Comparison of ENCODE assay signal across 10 mouse cellular contexts in the genomic region with DNA sequence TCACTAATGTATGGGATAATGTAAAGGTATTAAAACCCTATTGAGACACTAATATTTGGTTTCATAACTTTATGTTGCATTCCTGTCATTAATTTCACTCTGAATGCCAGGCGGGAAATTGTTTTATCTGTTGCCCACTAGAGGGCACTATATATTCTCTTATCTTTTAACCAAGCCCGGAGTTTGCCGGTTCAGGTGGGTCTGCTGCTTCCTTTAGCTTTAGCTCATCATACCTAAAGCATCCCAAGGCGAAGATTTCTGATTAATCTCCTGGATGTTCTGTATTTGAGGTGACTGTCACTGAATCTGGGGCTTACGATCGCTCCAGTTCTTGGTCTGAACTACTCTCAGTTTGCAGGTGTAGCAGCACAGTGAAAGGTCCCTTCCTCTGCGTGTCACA. TPM values are rescaled to one million over a fixed set of nuclear protein-coding genes. Genes with fewer than 3 reads are reported as not detected.
DNase-seq lines count a peak whose midpoint lies in the region; ATAC-seq lines count a peak whose summit lies in the region.
"Had no signal": no experiment of that assay in that cellular context is flagged by ENCODE, and none has a peak within 500 bp of the region (broad histone marks: within the 10 kb centered on the region; RNA-seq: fewer than 3 reads in every experiment).

No protein-coding gene starts in this region.

- H3K4me1 ChIP-seq in embryonic facial prominence, embryonic 11.5 days (ENCODE audit: control insufficient read depth, insufficient read depth, low read length), result no peaks in the 10 kb centered on the region
- peaks cover 2% of the 10 kb centered on the region; the same call in 1 of the 2 replicates for H3K4me1 ChIP-seq in embryonic facial prominence, embryonic 10.5 days

- no peak overlapping the region for H3K9ac ChIP-seq in embryonic facial prominence, embryonic 11.5 days (replicated peaks; ENCODE audit: low read length)

- no peak overlapping the region for H3K27ac ChIP-seq in embryonic facial prominence, embryonic 11.5 days (replicated peaks; ENCODE audit: low read depth, low read length)
- H3K27ac ChIP-seq in embryonic facial prominence, embryonic 10.5 days (replicated peaks), result no peak overlapping the region

- H3K9me3 ChIP-seq in embryonic facial prominence, embryonic 11.5 days (replicated peaks; ENCODE audit: control insufficient read depth, low read length), result no peaks in the 10 kb centered on the region
- H3K9me3 ChIP-seq in embryonic facial prominence, embryonic 10.5 days, result no peaks in the 10 kb centered on the region

- no peak overlapping the region for H3K4me3 ChIP-seq in embryonic facial prominence, embryonic 11.5 days (ENCODE audit: low read depth, low read length)
- H3K4me3 ChIP-seq in embryonic facial prominence, embryonic 10.5 days, result no peak overlapping the region

- DNase-seq in embryonic facial prominence, embryonic 11.5 days (ENCODE audit: low spot score), result peak; percentile 74
- DNase-seq in embryonic facial prominence, embryonic 10.5 days (ENCODE audit: low spot score), result no peak
- peak; percentile 20 for DNase-seq in lung, postnatal 10 days
- no peak for DNase-seq in lung, postnatal 4 days
- peak; percentile 76 for DNase-seq in embryo, embryonic 11 days
- DNase-seq in gastrocnemius, adult 8-10 months (ENCODE audit: low spot score in 2 of 2), result no peak
- DNase-seq in ovary, postnatal 10 days (ENCODE audit: low spot score), result no peak

- 31% methylated on average over 7 of the region's 7 CpGs for WGBS in embryonic facial prominence, embryonic 11.5 days
- 30% methylated on average over 7 of the region's 7 CpGs for WGBS in embryonic facial prominence, embryonic 10.5 days

- no peak for ATAC-seq in embryonic facial prominence, embryonic 11.5 days (replicated peaks; ENCODE audit: insufficient number of reproducible peaks, low FRiP score, low TSS enrichment, low read depth)
- ATAC-seq in megakaryocyte-erythroid progenitor cell, adult 5-6 weeks (replicated peaks; ENCODE audit: low FRiP score, low TSS enrichment, poor library complexity, severe bottlenecking), result peak; percentile 61

- no peaks in the 10 kb centered on the region for H3K27me3 ChIP-seq in embryonic facial prominence, embryonic 11.5 days (ENCODE audit: control insufficient read depth, insufficient read depth, low read length)
- no peaks in the 10 kb centered on the region for H3K27me3 ChIP-seq in embryonic facial prominence, embryonic 10.5 days (replicated peaks; ENCODE audit: low read depth, poor library complexity, severe bottlenecking)

- no peak overlapping the region for H3K4me2 ChIP-seq in embryonic facial prominence, embryonic 11.5 days (ENCODE audit: low read depth, low read length)

- no peaks in the 10 kb centered on the region for H3K36me3 ChIP-seq in embryonic facial prominence, embryonic 11.5 days (replicated peaks; ENCODE audit: control insufficient read depth, insufficient read depth, low read depth, low read length)
- no peaks in the 10 kb centered on the region for H3K36me3 ChIP-seq in embryonic facial prominence, embryonic 10.5 days (replicated peaks)

RNA-seq across cellular contexts. Expression of a gene that starts 20.6 kb away (rescaled TPM):
- polyA plus RNA-seq in embryonic facial prominence, embryonic 11.5 days (2014; fragmentation: Nextera tagmentation; extraction: Ambion mirVana), result 33.3 and 34.7 TPM in 2 replicates
- 18.0 and 18.4 TPM in 2 replicates for polyA plus RNA-seq in embryonic facial prominence, embryonic 10.5 days (2016; fragmentation: Nextera tagmentation; extraction: Ambion mirVana)
- 5.3 and 10.9 TPM in 2 replicates for total RNA-seq in megakaryocyte-erythroid progenitor cell, adult 5-6 weeks (2014; fragmentation: Nextera tagmentation)
- 13.2 and 18.1 TPM in 2 replicates for total RNA-seq in megakaryocyte-erythroid progenitor cell, adult 5-6 weeks (2017)
- total RNA-seq in gastrocnemius, adult 8-10 months (2022), result 10 to 100 TPM in 1 of 4 experiments, 1 to 10 TPM in 3; 7.6 to 10.2 (median 8.0) TPM

RNA-seq across cellular contexts. Expression of a gene that starts 24.6 kb away (rescaled TPM):
- polyA plus RNA-seq in embryonic facial prominence, embryonic 11.5 days (2014; fragmentation: Nextera tagmentation; extraction: Ambion mirVana), result 0.66 and 1.4 TPM in 2 replicates
- polyA plus RNA-seq in embryonic facial prominence, embryonic 10.5 days (2016; fragmentation: Nextera tagmentation; extraction: Ambion mirVana), result 0.20 TPM in 1 of 2 replicates, not detected in the other
- not detected in 2 replicates for total RNA-seq in megakaryocyte-erythroid progenitor cell, adult 5-6 weeks (2014; fragmentation: Nextera tagmentation)
- not detected in 2 replicates for total RNA-seq in megakaryocyte-erythroid progenitor cell, adult 5-6 weeks (2017)
- total RNA-seq in gastrocnemius, adult 8-10 months (2022), result 10 to 100 TPM; 37.4 to 60.4 (median 51.8) TPM
- total RNA-seq: ES-E14 had no signal
- polyA plus RNA-seq: gonadal fat pad, adult 2 months had no signal

Comparison
In these comparisons a context has a peak if more than half of its experiments do, and no peak if none do; other contexts are left out.
1. DNase-seq: peak in embryonic facial prominence, embryonic 11.5 days (single experiment), lung, postnatal 10 days (single experiment) and embryo, embryonic 11 days (single experiment); none in embryonic facial prominence, embryonic 10.5 days (single experiment), lung, postnatal 4 days (0 of 2), gastrocnemius, adult 8-10 months (0 of 2) and ovary, postnatal 10 days (single experiment).
2. RNA of a gene that starts 24.6 kb away (total RNA-seq): 37.4 to 60.4 TPM in gastrocnemius, adult 8-10 months; not detected in megakaryocyte-erythroid progenitor cell, adult 5-6 weeks; every median in the first group is over 10 times any median in the second.